Mouse (Mus musculus) kidney, postnatal 36 days (tissue): ENCODE data around the gene Vcam1.

Source experiments
- DNase-seq, 2 experiments: peaks; one replicate each; pipeline ENCODE4 v3.0.0; 2021 to 2022; ENCODE audit warnings: mixed read lengths in 2 of 2

Gene Vcam1

DNA sequence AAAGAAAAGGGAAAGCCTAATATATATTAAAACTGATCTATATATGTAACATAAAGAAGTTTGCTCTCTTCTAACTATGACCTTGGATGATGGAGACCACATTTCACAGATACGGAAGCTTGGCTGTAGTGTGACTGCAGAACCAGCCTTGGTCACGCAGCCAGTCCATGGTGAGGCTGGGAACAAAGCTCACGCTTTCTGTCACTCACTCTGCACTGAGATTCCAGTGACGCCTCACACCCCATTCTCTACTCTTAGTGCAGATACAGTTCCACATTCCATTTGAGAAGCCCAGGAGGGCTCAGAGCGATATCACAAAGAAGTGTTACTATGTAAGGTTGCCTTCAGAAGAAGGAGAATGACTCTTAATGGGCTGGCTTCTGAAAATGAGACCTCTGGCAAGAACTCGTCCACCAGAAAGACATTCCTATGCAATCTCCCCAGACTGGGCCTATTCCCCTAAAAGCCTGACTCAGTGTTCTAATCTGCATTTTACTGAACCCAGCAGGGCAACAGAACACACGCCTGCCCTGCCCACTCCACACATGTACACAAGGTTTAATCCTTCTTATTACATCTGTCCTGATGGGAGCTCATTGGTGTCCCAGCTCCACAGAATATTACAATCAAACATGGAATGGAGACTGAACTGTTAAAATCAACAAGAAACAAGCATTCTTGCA lies 2.8 kb downstream of the Vcam1 start:
- peak in 1 of 2 experiments; percentile 8 for DNase-seq

DNA sequence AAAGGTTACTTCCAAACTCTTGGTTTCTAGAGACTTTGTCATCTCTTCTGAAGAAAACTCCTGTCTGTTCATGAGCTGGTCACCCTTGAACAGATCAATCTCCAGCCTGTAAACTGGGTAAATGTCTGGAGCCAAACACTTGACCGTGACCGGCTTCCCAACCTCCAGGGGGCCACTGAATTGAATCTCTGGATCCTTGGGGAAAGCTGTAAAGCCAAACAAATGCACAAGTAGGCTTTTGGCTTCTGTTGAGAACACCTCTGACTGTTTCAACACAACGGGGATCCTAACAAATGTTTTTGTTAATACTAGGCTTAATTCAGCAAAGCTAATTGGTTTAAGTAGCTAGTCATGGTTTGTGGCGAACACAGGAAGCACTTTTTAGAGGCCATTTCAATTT lies 3.4 kb downstream of the Vcam1 start:
- no peak for DNase-seq

DNA sequence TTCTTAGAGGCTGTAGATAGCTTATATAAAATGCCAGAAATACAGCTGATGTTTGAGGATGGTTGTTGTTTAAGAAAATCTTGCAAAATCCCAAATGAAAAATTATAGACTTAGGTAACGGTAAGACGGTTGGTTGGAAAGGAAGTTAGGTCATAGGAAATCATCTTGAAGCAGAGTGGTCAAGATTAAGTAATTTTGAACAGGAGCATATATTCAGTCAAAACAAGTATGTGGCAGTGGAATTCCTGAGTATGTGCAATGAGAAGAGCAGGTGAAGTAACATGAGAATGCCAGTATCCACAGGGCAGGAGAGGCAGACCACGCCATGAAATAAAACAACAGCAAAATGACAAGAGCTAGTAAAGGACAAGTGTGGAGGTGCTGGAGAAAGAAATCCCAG lies 5.7 kb downstream of the Vcam1 start:
- no peak for DNase-seq

DNA sequence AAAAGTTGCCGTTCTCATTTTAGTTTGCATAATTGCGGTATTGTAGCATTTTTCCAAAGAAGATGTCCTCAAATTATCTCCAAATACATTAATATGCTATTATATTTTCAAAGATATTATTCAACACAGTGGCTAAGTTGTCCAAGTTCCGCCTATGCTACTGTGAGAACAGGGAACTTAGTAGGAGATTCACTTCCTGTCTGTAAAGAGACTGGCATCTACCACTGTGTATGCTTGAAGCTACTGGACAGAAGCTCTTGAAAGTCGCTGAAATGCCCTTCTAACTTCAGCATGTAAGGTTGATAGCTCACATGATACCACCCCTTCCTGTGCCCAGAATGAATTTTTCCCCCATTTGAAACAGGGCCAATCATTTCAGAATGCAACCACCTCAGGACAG lies 6.8 kb downstream of the Vcam1 start:
- DNase-seq: no peak

DNA sequence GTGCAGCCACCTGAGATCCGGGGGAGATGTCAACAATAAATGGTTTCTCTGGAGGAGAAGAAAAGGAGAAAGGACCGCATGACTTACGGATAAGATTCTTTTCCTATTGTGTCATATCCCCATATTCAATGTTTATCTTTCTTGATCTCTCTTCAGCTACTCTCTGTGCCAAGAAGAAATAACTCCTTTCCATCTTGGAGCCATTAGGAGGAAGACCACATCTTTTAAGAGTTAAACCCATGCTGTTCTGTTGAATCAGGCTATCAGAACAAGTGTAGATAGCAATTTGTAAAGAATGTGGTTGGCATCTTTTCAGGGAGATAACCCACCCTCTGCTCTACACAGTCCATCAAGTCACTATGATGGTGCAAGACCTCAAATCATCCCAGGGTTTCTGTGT lies 8.5 kb downstream of the Vcam1 start:
- DNase-seq: no peak

DNA sequence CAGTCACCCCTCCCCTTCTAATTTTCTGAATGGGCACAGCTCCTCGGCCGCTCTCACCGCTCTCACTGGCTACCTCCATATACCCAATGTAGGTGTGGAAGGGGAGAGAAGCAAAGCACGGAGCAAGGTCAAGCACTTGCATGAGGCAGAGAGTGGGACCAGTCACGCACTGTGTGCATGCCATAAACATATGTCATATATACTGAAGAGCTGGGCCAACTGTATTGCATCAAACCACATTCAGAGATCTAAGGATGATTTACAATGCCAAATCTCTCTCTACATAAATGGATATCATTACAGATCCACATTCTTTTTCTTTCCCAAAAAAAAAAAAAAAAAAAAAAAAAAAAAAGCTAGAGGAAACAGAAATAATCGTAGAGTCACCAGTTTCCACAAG lies 9.1 kb downstream of the Vcam1 start:
- DNase-seq: no peak

DNA sequence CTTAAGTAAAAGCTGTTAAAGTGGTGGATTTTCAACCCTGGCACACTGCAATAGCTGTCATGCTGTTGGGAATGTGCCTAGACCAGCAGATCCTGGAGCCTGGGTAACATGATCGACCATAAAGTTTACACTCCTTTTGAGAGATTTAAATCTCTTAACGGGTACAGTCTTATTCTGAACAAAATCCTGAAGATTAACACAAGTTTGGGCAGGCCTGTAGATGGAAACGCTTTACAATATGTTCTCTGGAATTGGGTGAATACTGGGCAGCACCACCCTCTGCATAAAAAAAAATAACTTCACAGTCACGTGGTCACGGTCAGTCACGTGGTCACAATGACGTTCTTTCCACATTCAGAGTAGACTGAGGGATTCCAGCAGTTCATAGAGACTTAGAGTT lies 10.3 kb downstream of the Vcam1 start:
- DNase-seq: no peak

DNA sequence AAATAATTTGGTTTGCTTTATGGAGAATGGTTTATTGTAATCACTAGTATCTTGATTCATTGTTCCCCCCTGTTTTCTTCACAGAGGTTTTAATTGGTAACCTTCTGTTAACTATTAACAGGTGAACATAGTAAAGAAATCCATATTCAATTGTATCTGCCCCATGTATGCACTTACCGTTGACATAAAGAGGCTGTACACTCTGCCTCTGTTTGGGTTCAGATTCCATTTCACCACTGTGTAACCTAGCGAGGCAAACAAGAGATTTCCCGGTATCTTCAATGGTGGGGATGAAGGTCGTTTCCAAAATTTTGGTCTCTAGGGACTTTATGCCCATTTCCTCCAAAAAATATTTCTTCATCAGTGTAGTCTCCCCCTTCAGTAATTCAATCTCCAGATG lies 12.4 kb downstream of the Vcam1 start:
- DNase-seq: no peak

DNA sequence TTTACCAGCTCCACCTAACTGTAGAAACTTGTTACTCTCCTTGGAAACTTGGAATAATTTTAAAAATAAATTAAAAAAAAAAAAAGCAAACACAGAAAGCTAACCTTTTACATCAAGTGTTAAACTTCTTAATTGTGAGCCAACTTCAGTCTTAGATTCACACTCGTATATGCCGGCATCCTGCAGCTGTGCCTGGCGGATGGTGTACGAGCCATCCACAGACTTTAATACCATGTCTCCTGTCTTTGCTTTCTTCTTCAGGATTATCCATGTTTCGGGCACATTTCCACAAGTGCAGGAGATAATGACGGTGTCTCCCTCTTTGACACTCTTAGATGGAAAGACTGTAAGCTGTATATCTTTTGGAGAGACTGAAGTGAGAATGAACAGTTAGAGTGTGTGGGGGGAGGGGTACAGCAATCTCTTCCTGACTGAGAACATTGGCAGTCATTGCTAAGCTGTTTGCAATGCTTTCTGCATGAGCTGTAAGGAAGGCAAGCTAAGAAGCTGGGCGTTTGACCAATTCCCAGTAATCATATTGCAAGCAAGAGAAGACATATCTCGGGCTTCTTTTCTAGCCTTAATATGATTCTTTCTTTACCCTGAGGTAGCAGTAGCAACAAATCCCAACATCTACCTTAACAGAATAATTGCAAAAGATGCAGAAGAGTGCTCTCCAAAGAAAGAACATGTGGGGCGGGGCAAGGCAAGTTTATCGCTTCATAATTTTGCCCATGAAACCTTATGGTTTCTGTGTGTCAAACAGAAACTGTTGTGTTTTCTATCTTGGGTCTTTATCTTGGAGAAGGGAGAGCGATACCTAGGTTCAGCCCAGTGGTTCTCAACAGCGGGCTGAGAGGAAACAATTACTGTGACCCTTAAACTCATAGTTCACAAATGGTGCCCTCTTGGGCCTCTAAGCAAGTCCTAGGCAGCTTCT lies 15.0 kb downstream of the Vcam1 start:
- DNase-seq: peak; percentile 38 to 39

DNA sequence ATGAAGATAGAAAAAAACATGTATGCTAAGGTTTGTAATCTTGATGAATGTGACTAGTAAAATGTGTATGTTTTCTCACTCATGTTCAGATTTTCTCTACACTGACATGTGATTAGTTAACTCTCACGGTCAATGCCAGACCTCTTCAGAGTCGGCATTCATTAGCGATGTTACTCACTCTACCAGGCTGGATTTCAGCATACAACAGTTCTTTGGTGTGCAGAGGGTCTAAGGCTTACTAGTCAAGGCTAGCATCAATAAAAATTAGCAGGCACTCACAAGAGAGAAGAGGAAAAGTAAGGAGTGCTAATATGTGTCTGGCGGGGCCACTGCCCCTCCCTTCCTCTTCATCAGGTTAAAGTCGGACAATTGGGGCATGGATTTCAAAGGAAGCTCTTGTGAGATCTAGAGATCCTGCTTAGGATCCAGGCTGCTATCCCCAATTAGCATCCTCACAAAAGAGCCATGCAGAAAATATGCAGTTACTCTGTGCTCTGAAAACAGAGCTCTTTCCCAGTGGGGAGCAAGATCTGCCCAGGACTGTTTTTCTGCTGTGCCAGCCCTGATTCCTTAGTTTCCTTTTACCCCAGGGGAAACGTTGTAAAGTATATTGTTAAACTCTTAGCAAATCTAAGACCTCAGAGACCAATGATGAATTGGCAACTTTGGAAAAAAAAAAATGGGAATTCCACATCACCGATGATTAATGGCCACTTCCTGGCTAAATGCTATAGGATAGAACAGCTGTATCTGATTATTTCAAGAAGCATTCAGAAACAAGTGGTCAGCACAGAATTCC lies 15.8 kb downstream of the Vcam1 start:
- no peak for DNase-seq

DNA sequence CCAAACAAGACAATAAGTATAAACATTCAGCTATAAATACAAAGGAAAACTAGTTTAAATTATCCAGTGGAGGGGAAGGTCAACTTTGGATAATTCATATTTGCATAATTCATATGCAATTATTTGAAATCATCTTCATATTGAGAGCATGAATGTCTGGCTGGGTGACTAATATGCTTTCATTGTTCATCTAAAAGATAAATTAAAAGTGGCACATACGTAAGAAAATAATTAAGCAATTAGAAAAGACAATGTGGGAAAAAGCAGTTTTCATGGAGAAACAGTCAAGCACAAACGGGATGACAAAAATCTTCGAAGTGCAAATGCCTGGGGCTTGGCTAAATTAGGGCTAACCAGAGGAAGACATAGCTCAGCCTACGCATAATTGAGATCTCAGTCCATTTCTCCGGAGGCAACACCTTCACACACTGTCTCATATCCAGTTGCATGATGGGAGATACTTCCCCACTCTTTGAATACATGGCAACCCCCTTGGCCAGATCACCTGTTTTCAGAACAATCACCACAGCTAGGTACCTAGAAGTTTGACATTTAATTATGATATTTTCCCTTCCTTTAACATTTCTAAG lies 16.6 kb downstream of the Vcam1 start:
- no peak for DNase-seq

DNA sequence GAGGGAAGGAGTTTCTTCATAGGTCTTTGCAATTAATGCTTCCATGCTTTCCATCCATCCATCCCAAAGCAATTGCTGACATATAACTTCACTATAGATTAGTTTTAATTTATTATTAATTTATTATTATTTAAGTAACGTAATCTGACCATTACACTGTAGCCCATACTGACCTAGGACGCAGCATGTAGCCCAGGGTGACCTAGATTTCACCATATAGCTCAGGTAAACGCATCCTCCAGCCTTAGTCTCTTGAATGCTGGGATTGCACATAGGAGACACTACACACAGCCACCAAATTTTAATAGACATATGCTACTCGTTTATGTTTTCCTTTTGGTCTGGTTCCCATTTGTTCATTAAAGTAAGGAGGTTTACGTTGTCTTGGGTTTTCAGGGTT lies 23.8 kb downstream of the Vcam1 start:
- no peak for DNase-seq

DNA sequence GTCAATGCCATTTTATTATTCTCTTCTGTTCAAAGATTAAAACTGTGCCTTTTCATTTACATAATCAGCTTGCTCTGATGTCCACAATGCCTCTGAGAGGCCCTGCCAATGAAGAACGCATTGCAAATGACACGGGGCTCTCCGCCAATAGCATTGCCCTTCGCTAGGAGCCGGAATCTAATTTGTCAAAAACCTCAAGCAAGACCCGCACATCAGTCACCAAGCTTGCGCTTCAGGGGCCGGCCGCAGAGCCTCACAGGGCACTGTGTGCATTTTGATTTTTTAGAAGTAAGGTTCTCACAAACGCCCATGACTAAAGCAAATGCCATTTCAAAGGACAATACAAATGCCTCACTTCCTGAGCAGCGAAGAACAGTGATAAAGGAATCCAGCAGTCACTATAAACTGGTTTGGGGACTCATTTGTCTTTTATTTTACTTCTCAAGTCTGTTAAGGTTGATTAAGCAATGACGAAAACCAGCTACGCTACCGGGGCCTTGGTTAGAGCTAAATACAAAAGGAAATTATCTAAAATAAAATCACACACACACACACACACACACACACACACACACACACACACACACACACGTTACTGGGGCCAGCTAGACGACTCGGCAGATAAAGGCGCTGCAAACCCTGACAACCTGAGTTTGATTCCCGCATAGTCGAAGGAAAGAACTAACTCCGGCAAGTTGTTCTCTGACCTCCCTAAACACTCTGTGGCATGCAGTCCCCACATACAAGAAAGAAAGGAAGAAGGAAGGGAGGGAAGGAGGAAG lies 24.4 kb downstream of the Vcam1 start:
- DNase-seq: peak; percentile 37 to 45

DNA sequence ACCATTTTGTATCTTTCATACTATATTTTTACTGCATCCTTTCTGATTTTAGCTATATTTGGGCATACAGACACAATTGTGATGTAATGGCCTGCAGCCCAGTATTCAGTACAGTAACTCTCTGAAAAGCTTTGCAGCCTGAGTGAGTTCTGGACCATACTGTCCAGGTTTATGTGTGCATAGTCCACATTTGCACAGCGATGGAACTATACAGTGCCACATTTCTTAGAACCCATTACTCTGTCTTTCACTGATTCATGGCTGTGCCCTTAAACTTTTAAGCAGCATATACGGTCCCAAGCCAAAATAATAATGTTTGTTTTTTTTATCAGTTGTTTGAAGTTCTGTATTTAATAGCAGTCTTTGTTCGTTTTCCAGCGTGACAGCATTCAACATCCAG lies 25.2 kb downstream of the Vcam1 start:
- no peak for DNase-seq

DNA sequence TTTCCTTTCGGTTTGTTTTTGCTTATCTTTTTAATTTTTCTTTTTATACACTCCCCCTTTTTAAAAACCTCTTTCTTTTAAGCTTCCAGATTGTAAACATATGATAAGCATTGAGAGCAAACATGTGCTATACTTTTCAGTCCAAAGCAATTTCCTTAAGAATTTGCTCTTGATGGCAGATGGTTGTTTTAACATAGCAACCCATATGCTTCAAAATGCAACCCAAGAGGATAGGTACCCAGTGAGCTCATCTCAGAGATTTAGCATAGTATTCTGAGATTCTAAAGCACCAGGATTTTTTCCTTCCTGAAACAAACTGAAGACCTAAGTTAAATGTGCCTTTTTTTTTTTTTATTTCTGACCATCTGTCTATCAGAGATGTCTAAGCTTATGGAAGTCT lies 28.6 kb downstream of the Vcam1 start:
- no peak for DNase-seq

DNA sequence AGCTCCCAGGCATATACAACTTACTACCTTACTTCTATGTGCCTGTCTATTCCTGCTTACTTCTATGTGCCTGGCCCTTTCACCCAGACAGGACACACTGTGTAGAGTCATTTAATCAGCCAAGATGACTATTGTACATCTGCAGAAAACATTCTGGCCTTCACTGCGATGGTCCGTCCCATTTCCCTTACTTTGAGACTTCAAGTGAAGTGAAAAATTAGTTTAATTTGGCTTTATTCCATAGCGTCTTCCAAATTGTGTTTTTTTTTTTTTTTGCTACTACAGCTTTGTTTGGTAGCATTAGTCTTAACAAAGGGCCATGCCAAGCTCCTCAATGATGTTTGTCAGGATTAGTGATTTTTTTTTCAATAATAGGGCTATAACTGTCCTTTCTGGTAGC lies 33.6 kb downstream of the Vcam1 start:
- DNase-seq: peak in 1 of 2 experiments; percentile 26

DNA sequence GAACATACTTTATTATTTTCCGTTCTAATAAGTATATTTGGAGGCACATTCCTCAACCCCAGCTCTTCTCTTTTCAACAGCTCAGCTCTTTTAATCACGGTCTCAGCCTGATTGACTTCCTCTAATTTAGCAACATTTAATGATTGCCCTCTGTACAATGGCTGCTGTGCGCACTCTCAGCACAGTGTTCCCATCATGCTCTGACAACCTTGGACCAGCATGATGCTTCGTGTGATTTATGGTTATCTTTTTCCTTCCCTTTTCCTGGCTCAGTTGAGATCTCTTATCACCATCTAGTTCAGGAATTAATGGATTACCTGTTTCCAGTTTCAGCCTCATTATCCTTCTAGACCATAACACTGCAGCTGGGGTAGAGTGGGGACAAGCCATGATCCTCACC lies 34.2 kb downstream of the Vcam1 start:
- DNase-seq: peak in 1 of 2 experiments; percentile 44

DNA sequence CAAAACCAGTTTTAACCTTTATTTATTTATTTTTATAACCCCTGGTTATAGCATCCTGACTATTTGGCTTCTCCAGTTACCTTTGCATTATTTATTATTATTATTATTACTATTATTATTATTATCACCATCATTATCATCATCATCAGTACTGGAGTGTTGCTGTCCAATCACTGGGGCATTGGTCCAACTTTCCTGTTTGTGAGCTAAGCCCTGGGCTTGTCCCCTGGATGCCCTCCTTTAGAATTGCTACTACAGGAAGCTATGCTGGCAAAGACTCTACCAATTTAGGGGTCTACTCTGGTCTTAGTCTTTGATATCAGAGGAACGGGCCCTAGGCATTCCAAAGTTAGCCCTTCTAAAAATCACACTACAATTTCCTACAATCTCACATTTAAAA lies 34.6 kb downstream of the Vcam1 start:
- DNase-seq: peak; percentile 22 to 30

DNA sequence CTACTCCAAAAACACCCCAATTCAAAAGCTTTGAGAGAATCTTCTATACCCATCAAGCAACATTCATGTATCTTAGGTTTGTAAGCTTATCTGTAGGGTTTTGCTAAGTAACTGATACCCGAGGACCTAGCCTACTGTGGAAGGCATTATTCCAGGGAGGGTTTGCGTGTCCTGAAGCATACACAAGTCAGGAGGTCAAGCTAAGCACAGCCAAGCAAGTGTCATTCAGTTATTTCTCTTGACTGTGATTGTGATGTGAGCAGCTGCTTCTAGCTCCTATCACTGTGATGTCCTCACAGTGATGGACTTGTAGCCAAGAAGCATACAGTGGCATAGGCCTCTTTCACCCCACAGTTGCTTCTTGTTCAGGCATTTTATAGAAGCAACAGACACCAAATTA lies 35.2 kb downstream of the Vcam1 start:
- no peak for DNase-seq

DNA sequence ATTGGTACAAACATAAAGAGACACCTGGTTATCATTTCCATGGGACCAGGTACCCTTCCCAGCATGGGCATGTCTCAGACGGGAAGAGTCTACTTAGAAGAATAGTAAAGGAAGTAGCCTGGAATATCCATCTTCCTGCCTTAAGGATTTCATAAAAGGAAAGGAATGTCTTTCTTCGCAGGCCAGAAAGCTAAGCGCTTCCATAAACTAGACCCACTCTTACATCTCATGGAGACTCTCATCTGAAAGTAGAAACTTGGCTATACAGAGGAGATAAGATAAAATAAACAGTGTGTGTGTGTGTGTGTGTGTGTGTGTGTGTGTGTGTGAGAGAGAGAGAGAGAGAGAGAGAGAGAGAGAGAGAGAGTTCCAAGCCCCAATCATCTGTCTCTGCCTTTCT lies 36.9 kb downstream of the Vcam1 start:
- DNase-seq: no peak

DNA sequence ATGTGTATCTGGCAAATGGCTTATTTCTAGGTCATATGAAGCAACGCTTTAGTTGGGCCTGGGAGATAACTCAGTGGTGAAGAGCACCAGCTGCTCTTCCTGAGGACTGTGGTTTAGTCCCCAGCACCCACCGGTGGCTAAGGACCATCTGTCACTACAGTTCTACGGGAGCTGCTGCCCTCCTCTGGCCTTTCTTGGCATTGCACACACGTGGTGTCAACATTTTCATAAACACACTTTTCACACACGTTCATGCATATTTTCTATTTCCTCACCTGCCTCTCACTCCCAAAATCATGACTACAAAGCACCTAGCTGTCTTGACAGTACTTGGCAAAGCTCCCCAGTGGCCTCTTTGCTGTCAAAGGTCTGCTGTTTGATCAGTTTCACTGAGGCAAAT lies 37.8 kb downstream of the Vcam1 start:
- DNase-seq: no peak

DNA sequence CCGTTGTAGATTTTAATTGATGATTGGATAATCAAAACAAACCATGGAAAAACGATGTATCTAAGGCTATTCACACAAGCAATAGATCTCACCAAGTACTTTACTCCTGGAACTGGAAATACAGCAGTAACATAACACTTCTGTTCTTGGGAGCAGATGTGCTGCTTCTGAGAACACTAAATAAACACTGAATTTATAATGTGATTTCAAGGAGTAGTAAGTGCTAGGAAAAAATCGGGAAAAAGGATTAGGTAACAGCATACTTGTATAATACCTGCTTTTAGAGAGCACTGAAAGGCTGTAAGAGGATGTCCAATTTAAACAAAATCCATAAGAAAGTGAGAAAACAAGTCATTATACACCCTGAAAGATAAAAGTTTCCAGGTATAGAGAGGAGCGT lies 43.5 kb downstream of the Vcam1 start:
- DNase-seq: no peak
